Mouse (Mus musculus): ENCODE measurements around the gene Dmbx1.

DNA sequence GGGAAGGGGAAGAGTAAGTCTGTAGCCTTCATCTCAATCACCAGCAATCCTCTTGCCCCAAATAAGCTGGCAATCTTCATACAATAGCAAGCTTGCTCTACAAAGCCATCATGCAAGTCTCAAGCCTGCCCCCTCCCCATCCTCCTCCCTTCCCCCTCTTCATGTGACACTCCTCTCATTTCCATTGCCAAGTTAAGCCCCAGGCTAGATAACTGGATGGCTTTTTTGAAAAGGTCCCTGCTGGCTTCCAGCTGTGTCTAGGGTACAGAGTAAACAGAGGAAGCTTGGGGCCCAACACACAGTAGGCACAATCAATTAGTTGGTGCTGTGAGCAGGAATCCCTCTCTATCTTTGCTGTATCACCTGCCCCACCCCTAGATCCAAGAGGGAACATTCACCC is 19.8 kb upstream of the Dmbx1 start:
- no peak for TF ChIP-seq CTCF (IDR thresholded peaks at IDR 0.05; ENCODE audit: control insufficient read depth, insufficient read depth, insufficient read length)
- no peak for TF ChIP-seq USF1 (IDR thresholded peaks at IDR 0.05; ENCODE audit: low read depth)
- no peak for TF ChIP-seq MYOD1 (IDR thresholded peaks at IDR 0.05; ENCODE audit: control insufficient read depth, insufficient read length, low read depth)
- no peak for TF ChIP-seq MAX (IDR thresholded peaks at IDR 0.05)
- no peak for TF ChIP-seq CEBPB (IDR thresholded peaks at IDR 0.05; ENCODE audit: low read depth)
- no peak for TF ChIP-seq FOSL1 (IDR thresholded peaks at IDR 0.05; ENCODE audit: insufficient read depth, low read length, poor library complexity, severe bottlenecking)

Measured in C2C12 (cell line).